Mouse (Mus musculus) thymus, adult 2 months (tissue): ENCODE measurements at regions not wholly inside any gene's neighbourhood (a gene's known extent, or its start where the extent isn't known, plus 50 kb on each side); places are given as distances from the start of the nearest gene placed in this dataset.

ENCODE experiments used
- CTCF ChIP-seq: fragments of 200-500 bp; IDR thresholded peaks from 2 replicates; pipeline ENCODE4 v1.5.1; 2012; ENCODE audit warnings: mild to moderate bottlenecking, control low read depth, low read length, moderate library complexity, borderline replicate concordance; ENCODE audit not compliant: control insufficient read depth, poor library complexity, insufficient read depth; ENCODE audit errors: extremely low read depth
- POLR2A ChIP-seq: fragments of 200-500 bp; IDR thresholded peaks from 2 replicates; pipeline ENCODE4 v1.6.1; 2012; ENCODE audit warnings: mild to moderate bottlenecking, low read length, control low read depth, moderate library complexity; ENCODE audit not compliant: control insufficient read depth, poor library complexity, insufficient read depth; ENCODE audit errors: extremely low read depth

- TF ChIP-seq CTCF (no peak), POLR2A (no peak)
Observed at GRCm38 (mm10) chr8:26529921-26530320, 410.6 kb downstream of the Gm45692 start.
